Mouse (Mus musculus): Measurements from ENCODE around the gene Pck1. TPM values are rescaled to one million over a fixed set of nuclear protein-coding genes. Genes with fewer than 3 reads are reported as not detected.
A peak's percentile ranks its signal among the peaks of the same experiment; 100 is the strongest.

Pck1 gene
- polyA plus RNA-seq, 1 experiment from 2014 or later: 17.9 TPM

DNA sequence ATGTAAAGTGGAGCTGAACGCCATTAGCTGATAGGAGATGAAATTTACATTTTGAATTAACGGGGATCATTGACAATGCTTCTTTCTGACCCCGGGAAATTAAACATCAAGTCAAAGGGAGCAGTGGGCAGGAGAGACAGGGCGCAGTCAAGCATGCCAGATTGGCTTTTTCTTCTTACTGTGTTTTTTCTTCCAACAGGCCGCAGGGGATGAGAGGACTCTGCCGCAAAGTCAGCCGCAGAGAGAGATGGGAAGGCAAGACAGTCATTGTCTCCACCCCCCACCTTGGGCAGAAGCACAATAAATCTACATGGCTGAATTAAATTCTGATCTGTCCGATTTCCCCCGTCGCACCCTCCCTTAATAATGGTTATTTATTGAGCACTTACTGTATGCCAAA, 12.5 kb downstream of the Pck1 start:
- Histone ChIP-seq H3K9ac (no peak overlapping the region), H3K9me3 (replicated peaks) (no peaks in the 10 kb centered on the region), H3K4me1 (peaks cover 22% of the 10 kb centered on the region), H3K4me2 (no peak overlapping the region), H3K27ac (no peak overlapping the region), H3K36me3 (no peaks in the 10 kb centered on the region), H3K4me3 (replicated peaks) (no peak overlapping the region), H3K27me3 (peaks cover 68% of the 10 kb centered on the region)
- 84% methylated on average over 10 of the region's 10 CpGs for WGBS
- ATAC-seq (replicated peaks; ENCODE audit: low FRiP score): no peak

- H3K36me3 ChIP-seq: no peaks in the 10 kb centered on the region
- H3K27ac ChIP-seq: no peak overlapping the region
- peaks cover 76% of the 10 kb centered on the region for H3K27me3 ChIP-seq
- no peak overlapping the region for H3K4me3 ChIP-seq (replicated peaks)
- H3K4me2 ChIP-seq: no peak overlapping the region
- 40% methylated on average over 5 of the region's 5 CpGs for WGBS
- peaks cover 43% of the 10 kb centered on the region for H3K4me1 ChIP-seq
- no peak overlapping the region for H3K9ac ChIP-seq
- no peak for ATAC-seq (replicated peaks; ENCODE audit: low FRiP score)
- no peaks in the 10 kb centered on the region for H3K9me3 ChIP-seq (replicated peaks)
Measured at GRCm38 (mm10) chr2:173168411-173168851, 15.6 kb downstream of the Pck1 start.

GRCm38 (mm10) chr2:173170081-173170480, 17.2 kb downstream of the Pck1 start:
- no peaks in the 10 kb centered on the region for H3K9me3 ChIP-seq (replicated peaks)
- H3K36me3 ChIP-seq: no peaks in the 10 kb centered on the region
- H3K4me1 ChIP-seq: peaks cover 58% of the 10 kb centered on the region
- no peak overlapping the region for H3K4me2 ChIP-seq
- no peak for ATAC-seq (replicated peaks; ENCODE audit: low FRiP score)
- no peak overlapping the region for H3K4me3 ChIP-seq (replicated peaks)
- H3K27ac ChIP-seq: no peak overlapping the region
- WGBS: 36% methylated on average over 2 of the region's 2 CpGs
- H3K9ac ChIP-seq: no peak overlapping the region
- peaks cover 79% of the 10 kb centered on the region for H3K27me3 ChIP-seq

- Histone ChIP-seq H3K4me3 (replicated peaks) (no peak overlapping the region), H3K27me3 (peaks cover 76% of the 10 kb centered on the region), H3K4me1 (peaks cover 58% of the 10 kb centered on the region), H3K4me2 (no peak overlapping the region), H3K27ac (peak overlapping the region; percentile 42; the same call in 1 of the 2 replicates), H3K9ac (no peak overlapping the region), H3K9me3 (replicated peaks) (no peaks in the 10 kb centered on the region; the same call in 1 of the 2 replicates), H3K36me3 (no peaks in the 10 kb centered on the region)
- ATAC-seq (replicated peaks; ENCODE audit: low FRiP score): no peak
- 55% methylated on average over 2 of the region's 2 CpGs for WGBS
Measured at GRCm38 (mm10) chr2:173170715-173171114, 17.9 kb downstream of the Pck1 start.

GRCm38 (mm10) chr2:173171470-173171869, 18.6 kb downstream of the Pck1 start:
- Histone ChIP-seq H3K4me2 (peak overlapping the region; percentile 50), H3K9me3 (replicated peaks) (no peaks in the 10 kb centered on the region; the same call in 1 of the 2 replicates), H3K9ac (no peak overlapping the region), H3K27ac (peak overlapping the region; percentile 94), H3K36me3 (no peaks in the 10 kb centered on the region), H3K27me3 (peaks cover 72% of the 10 kb centered on the region), H3K4me1 (peaks cover 58% of the 10 kb centered on the region), H3K4me3 (replicated peaks) (0 out of 2 replicates have a peak overlapping the region, but pooled peaks have one; percentile 15)
- peak; percentile 82 for ATAC-seq (replicated peaks; ENCODE audit: low FRiP score)
- under 1% methylated on average over 29 of the region's 30 CpGs for WGBS

DNA sequence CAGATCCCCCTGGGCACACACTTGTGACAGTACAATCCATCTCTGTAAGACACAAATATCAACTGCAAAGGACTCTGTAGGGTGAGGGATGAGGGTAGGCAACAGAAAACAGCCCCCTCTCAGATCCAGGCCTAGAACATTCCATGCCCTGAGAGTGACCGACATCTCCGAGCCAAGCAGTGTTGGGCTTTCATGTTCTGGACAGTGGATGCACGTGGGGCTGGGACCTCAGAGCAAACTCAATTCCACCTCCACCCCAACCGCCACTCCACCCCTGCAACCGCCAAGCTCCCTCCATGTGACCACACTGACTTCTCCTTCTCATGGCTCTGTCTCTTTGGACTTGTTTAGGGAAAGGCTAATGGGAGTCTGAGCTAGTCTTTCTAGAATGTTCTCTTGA, 19.1 kb downstream of the Pck1 start:
- no peak; the same call in 1 of the 2 replicates for ATAC-seq (replicated peaks; ENCODE audit: low FRiP score)

GRCm38 (mm10) chr2:173172386-173172785, 19.5 kb downstream of the Pck1 start:
- ATAC-seq (replicated peaks; ENCODE audit: low FRiP score): no peak

More for the DNA sequence above, 19.1 kb downstream of the Pck1 start:
- peaks cover 74% of the 10 kb centered on the region for H3K27me3 ChIP-seq
- H3K4me1 ChIP-seq: peaks cover 58% of the 10 kb centered on the region
- no peaks in the 10 kb centered on the region for H3K36me3 ChIP-seq
- WGBS: 33% methylated on average over 5 of the region's 5 CpGs
- peak overlapping the region; percentile 94 for H3K27ac ChIP-seq
- no peak overlapping the region for H3K4me3 ChIP-seq (replicated peaks)
- H3K4me2 ChIP-seq: peak overlapping the region; percentile 50
- no peak overlapping the region for H3K9ac ChIP-seq
- no peaks in the 10 kb centered on the region; the same call in 1 of the 2 replicates for H3K9me3 ChIP-seq (replicated peaks)

DNA sequence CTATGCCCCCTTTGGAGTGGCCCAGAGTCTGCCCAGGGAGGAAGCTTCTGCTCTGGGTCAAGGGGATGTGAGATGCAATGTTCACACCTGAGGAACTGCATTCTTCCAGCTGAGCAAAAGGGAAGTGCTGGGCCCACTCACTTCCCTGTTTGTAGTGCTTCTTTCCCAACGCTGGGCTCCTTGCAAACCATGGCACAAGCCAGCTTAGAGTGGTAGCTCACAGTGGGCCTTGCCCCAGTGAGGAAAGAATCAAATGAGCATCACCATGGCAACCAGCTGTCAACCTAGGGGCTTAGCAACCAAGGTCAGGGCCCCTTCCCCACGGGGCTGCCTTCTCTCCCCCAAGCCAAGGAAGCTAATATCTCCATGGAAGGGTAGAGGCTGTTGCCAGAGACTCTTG, 20.2 kb downstream of the Pck1 start:
- H3K9me3 ChIP-seq (replicated peaks): no peaks in the 10 kb centered on the region; the same call in 1 of the 2 replicates
- peaks cover 61% of the 10 kb centered on the region for H3K4me1 ChIP-seq
- H3K36me3 ChIP-seq: no peaks in the 10 kb centered on the region
- 27% methylated on average over 2 of the region's 2 CpGs for WGBS
- no peak for ATAC-seq (replicated peaks; ENCODE audit: low FRiP score)
- H3K4me3 ChIP-seq (replicated peaks): no peak overlapping the region
- H3K4me2 ChIP-seq: peak overlapping the region; percentile 59
- H3K27me3 ChIP-seq: peaks cover 79% of the 10 kb centered on the region
- no peak overlapping the region for H3K9ac ChIP-seq
- peak overlapping the region; percentile 94 for H3K27ac ChIP-seq

More at GRCm38 (mm10) chr2:173172386-173172785, 19.5 kb downstream of the Pck1 start:
- 75% methylated on average over 1 of the region's 1 CpGs for WGBS
- H3K9me3 ChIP-seq (replicated peaks): no peaks in the 10 kb centered on the region; the same call in 1 of the 2 replicates
- H3K9ac ChIP-seq: no peak overlapping the region
- no peak overlapping the region for H3K4me3 ChIP-seq (replicated peaks)
- peaks cover 78% of the 10 kb centered on the region for H3K27me3 ChIP-seq
- H3K36me3 ChIP-seq: no peaks in the 10 kb centered on the region
- peak overlapping the region; percentile 94 for H3K27ac ChIP-seq
- H3K4me1 ChIP-seq: peaks cover 58% of the 10 kb centered on the region
- no peak overlapping the region for H3K4me2 ChIP-seq

GRCm38 (mm10) chr2:173173521-173174511, 21.0 kb downstream of the Pck1 start:
- H3K9ac ChIP-seq: no peak overlapping the region

GRCm38 (mm10) chr2:173174569-173174968, 21.7 kb downstream of the Pck1 start:
- 32% methylated on average over 1 of the region's 1 CpGs for WGBS
- H3K27ac ChIP-seq: peak overlapping the region; percentile 94

More at GRCm38 (mm10) chr2:173173521-173174511, 21.0 kb downstream of the Pck1 start:
- H3K4me2 ChIP-seq: peak overlapping the region; percentile 59
- H3K36me3 ChIP-seq: no peaks in the 10 kb centered on the region
- peaks cover 59% of the 10 kb centered on the region for H3K4me1 ChIP-seq
- WGBS: 3% methylated on average over 22 of the region's 22 CpGs
- peaks cover 77% of the 10 kb centered on the region for H3K27me3 ChIP-seq
- peak; percentile 80 for ATAC-seq (replicated peaks; ENCODE audit: low FRiP score)
- H3K27ac ChIP-seq: peak overlapping the region; percentile 94
- peak overlapping the region; percentile 24 for H3K4me3 ChIP-seq (replicated peaks)
- no peaks in the 10 kb centered on the region; the same call in 1 of the 2 replicates for H3K9me3 ChIP-seq (replicated peaks)

GRCm38 (mm10) chr2:173175703-173176102, 22.9 kb downstream of the Pck1 start:
- Histone ChIP-seq H3K4me1 (peaks cover 50% of the 10 kb centered on the region), H3K27ac (no peak overlapping the region), H3K4me2 (no peak overlapping the region), H3K4me3 (replicated peaks) (no peak overlapping the region), H3K36me3 (no peaks in the 10 kb centered on the region), H3K9me3 (replicated peaks) (no peaks in the 10 kb centered on the region; the same call in 1 of the 2 replicates), H3K9ac (no peak overlapping the region), H3K27me3 (peaks cover 78% of the 10 kb centered on the region)
- WGBS: 88% methylated on average over 5 of the region's 5 CpGs
- no peak for ATAC-seq (replicated peaks; ENCODE audit: low FRiP score)

More at GRCm38 (mm10) chr2:173174569-173174968, 21.7 kb downstream of the Pck1 start:
- no peaks in the 10 kb centered on the region; the same call in 1 of the 2 replicates for H3K9me3 ChIP-seq (replicated peaks)
- peaks cover 57% of the 10 kb centered on the region for H3K4me1 ChIP-seq
- H3K27me3 ChIP-seq: peaks cover 77% of the 10 kb centered on the region
- peak overlapping the region; percentile 59 for H3K4me2 ChIP-seq
- 0 out of 2 replicates have a peak overlapping the region, but pooled peaks have one; percentile 24 for H3K4me3 ChIP-seq (replicated peaks)
- no peak overlapping the region for H3K9ac ChIP-seq
- no peak for ATAC-seq (replicated peaks; ENCODE audit: low FRiP score)
- no peaks in the 10 kb centered on the region for H3K36me3 ChIP-seq

DNA sequence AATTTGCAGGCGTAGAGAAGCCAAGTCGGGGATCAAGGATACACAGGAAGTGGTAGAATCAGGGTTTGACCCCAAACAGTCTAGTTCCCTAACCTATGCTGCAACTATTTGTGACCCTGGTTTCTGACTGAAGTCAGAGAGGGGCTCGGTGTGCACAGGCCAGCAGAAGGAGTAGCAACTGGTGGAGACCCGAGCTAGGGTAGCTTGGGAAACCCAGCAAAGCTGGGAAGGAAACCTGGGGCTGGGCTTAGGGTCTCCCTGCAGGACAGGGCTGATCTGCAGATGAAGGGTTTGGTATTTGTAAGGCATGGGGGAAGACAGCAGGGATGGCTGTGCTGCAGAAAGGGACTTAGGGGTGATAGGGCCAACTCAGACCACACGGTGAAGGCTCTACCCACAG, 24.6 kb downstream of the Pck1 start:
- 67% methylated on average over 5 of the region's 5 CpGs for WGBS
- H3K4me1 ChIP-seq: peaks cover 45% of the 10 kb centered on the region
- no peak overlapping the region for H3K4me3 ChIP-seq (replicated peaks)
- ATAC-seq (replicated peaks; ENCODE audit: low FRiP score): no peak
- peaks cover 78% of the 10 kb centered on the region for H3K27me3 ChIP-seq
- H3K27ac ChIP-seq: no peak overlapping the region
- H3K36me3 ChIP-seq: no peaks in the 10 kb centered on the region
- no peak overlapping the region for H3K4me2 ChIP-seq
- no peak overlapping the region for H3K9ac ChIP-seq
- H3K9me3 ChIP-seq (replicated peaks): no peaks in the 10 kb centered on the region; the same call in 1 of the 2 replicates
